Mouse (Mus musculus) hindbrain, embryonic 14.5 days (tissue): ENCODE results near the gene Zglp1. TPM values are rescaled to one million over a fixed set of nuclear protein-coding genes. Genes with fewer than 3 reads are reported as not detected.

ENCODE experiments used
- ATAC-seq: fragments of 200-750 bp; cut with Nextera tagmentation; 2 replicates; pipeline ENCODE4 v1.8.0; 2017; ENCODE audit warnings: moderate number of reproducible peaks, mild to moderate bottlenecking, moderate TSS enrichment, moderate library complexity; ENCODE audit not compliant: low FRiP score
- DNase-seq: peaks from one replicate; pipeline ENCODE4 v3.0.0-alpha.2; 2015; ENCODE audit warnings: low spot score
- H3K27ac ChIP-seq: fragments of 300-500 bp; sonication (generic); 2 replicates; pipeline ENCODE4 v1.5.1; 2014; ENCODE audit warnings: mild to moderate bottlenecking, moderate library complexity
- H3K27me3 ChIP-seq: fragments of 300-500 bp; sonication (generic); 2 replicates; pipeline ENCODE4 v1.6.1; 2014; ENCODE audit warnings: mild to moderate bottlenecking, low read length, mixed read lengths; ENCODE audit not compliant: control insufficient read depth, insufficient read depth
- H3K36me3 ChIP-seq: fragments of 300-500 bp; sonication (generic); replicated peaks from 2 replicates; pipeline ENCODE4 v1.6.1; 2014; ENCODE audit not compliant: control insufficient read depth, insufficient read depth
- H3K4me1 ChIP-seq: fragments of 300-500 bp; sonication (generic); replicated peaks from 2 replicates; pipeline ENCODE4 v1.6.1; 2014; ENCODE audit warnings: antibody characterized with exemption, low read length, mixed read lengths; ENCODE audit not compliant: control insufficient read depth, insufficient read depth
- H3K4me2 ChIP-seq: fragments of 300-500 bp; sonication (generic); replicated peaks from 2 replicates; pipeline ENCODE4 v1.6.1; 2014; ENCODE audit warnings: mild to moderate bottlenecking, moderate library complexity
- H3K4me3 ChIP-seq: fragments of 300-500 bp; sonication (generic); replicated peaks from 2 replicates; pipeline ENCODE4 v1.5.1; 2014; ENCODE audit warnings: mild to moderate bottlenecking, low read length
- H3K9ac ChIP-seq: fragments of 300-500 bp; sonication (generic); 2 replicates; pipeline ENCODE4 v1.6.1; 2014
- H3K9me3 ChIP-seq: fragments of 300-500 bp; sonication (generic); 2 replicates; pipeline ENCODE4 v1.6.1; 2016; ENCODE audit warnings: low read length; ENCODE audit not compliant: control insufficient read depth
- WGBS: fragments of 180-500 bp; shearing (Covaris S2); extraction: QIAGEN DNeasy Blood & Tissue Kit; methylation state at CpG from one replicate; pipeline ENCODE4 v1.1.7; 2014; 5-methylcytosine and 5-hydroxymethylcytosine counted together
- polyA plus RNA-seq: library from polyadenylated mRNA; unstranded; fragments of >200 nt; fragmentation: Nextera tagmentation; extraction: Ambion mirVana; gene quantifications from 2 replicates; pipeline ENCODE4 v1.2.1, GENCODE M21; 2014

Zglp1 gene
- 1.0 and 2.0 TPM in 2 replicates for polyA plus RNA-seq

GRCm38 (mm10) chr9:21067006-21067684, at the start of gene Zglp1:
Gene Zglp1, minus strand, starts transcription at chr9:21067093.
- no peak within 1 kb of the TSS for H3K9ac ChIP-seq
- no peaks in the 10 kb centered on the region for H3K27me3 ChIP-seq
- peaks cover 6% of the 10 kb centered on the region for H3K4me1 ChIP-seq
- no peak within 1 kb of the TSS for H3K4me2 ChIP-seq
- H3K4me3 ChIP-seq: no peak within 1 kb of the TSS
- ATAC-seq (0 out of 2 replicates have a peak, but pooled peaks have one; percentile 10), DNase-seq (no peak)
- H3K36me3 ChIP-seq: peaks cover 54% of the 10 kb centered on the region
- no peak within 1 kb of the TSS for H3K27ac ChIP-seq
- no peaks in the 10 kb centered on the region for H3K9me3 ChIP-seq
- WGBS: 92% methylated on average over 27 of the region's 27 CpGs

GRCm38 (mm10) chr9:21115105-21115504, 48.2 kb upstream of the Zglp1 start:
- H3K27ac ChIP-seq: no peak overlapping the region
- H3K4me3 ChIP-seq: no peak overlapping the region
- WGBS: 92% methylated on average over 8 of the region's 8 CpGs
- peaks cover 12% of the 10 kb centered on the region; the same call in 1 of the 2 replicates for H3K36me3 ChIP-seq
- no peaks in the 10 kb centered on the region for H3K27me3 ChIP-seq
- no peak for ATAC-seq
- H3K9ac ChIP-seq: no peak overlapping the region
- no peaks in the 10 kb centered on the region for H3K4me1 ChIP-seq
- H3K4me2 ChIP-seq: no peak overlapping the region
- DNase-seq: no peak
- H3K9me3 ChIP-seq: no peaks in the 10 kb centered on the region

DNA sequence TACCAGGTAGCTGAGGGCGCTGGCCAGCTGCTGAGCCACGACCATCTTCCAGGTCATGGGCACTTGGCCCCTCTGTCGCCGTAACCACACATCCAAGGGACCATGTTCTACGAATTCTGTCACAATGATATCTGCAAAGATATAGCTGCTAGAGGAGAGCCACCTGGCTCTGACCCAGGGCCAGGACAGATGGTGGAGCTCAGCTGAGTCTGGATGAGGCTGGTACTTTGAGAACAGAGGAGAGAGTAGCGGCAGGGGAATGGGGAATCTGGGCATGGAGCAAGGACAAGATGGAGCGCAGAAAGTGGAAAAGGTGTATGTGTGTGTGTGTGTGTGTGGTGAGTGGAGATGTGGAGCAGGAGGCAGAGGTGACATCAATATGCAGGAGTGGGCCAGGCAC, 47.3 kb upstream of the Zglp1 start:
- Histone ChIP-seq H3K9ac (no peak overlapping the region), H3K4me2 (no peak overlapping the region), H3K27me3 (no peaks in the 10 kb centered on the region), H3K9me3 (no peaks in the 10 kb centered on the region), H3K27ac (no peak overlapping the region), H3K36me3 (peaks cover 9% of the 10 kb centered on the region; the same call in 1 of the 2 replicates), H3K4me3 (no peak overlapping the region), H3K4me1 (no peaks in the 10 kb centered on the region)
- 89% methylated on average over 7 of the region's 7 CpGs for WGBS
- DNase-seq (no peak), ATAC-seq (no peak)

GRCm38 (mm10) chr9:21113751-21114150, 46.9 kb upstream of the Zglp1 start:
- ATAC-seq: no peak
- no peaks in the 10 kb centered on the region for H3K9me3 ChIP-seq
- H3K27ac ChIP-seq: no peak overlapping the region
- WGBS: 91% methylated on average over 6 of the region's 6 CpGs
- DNase-seq: no peak
- H3K27me3 ChIP-seq: no peaks in the 10 kb centered on the region
- no peak overlapping the region for H3K4me3 ChIP-seq
- H3K4me1 ChIP-seq: no peaks in the 10 kb centered on the region
- H3K4me2 ChIP-seq: no peak overlapping the region
- H3K36me3 ChIP-seq: peaks cover 13% of the 10 kb centered on the region; the same call in 1 of the 2 replicates
- H3K9ac ChIP-seq: no peak overlapping the region

DNA sequence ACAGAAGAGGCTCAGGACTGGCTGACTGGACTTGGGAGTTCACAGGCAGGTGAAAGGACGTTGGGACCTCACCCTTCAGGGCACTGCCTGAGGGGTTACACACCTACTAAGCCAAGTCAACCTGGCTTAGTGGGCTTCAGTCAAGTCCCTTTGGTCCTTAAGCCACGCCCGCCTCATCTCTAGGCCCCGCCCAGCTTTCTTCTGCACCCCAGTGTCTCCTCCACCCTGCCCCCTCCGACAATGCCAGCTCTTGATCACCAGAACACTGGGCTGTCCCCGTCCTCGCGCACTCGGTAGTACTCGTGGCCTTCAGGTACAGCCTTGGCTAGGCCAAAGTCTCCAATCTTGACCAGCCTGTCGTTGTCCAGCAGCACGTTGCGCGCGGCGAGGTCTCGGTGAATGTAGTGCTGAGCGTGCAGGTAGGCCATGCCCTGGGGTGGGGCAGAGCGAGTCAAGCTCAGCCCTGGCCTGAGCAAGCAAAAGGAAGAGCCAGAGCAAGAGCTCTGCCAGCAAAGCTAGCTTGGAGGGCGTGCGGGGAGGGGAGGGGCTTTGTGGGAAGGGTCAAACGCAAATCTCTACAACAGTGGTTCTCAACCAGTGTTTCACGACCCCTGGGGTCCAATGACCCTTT, 40.8 kb upstream of the Zglp1 start:
- no peak overlapping the region for H3K4me3 ChIP-seq
- peaks cover 20% of the 10 kb centered on the region; the same call in 1 of the 2 replicates for H3K36me3 ChIP-seq
- no peak overlapping the region for H3K9ac ChIP-seq
- 51% methylated on average over 23 of the region's 23 CpGs for WGBS
- 0 out of 2 replicates have a peak, but pooled peaks have one; percentile 34 for ATAC-seq
- no peak for DNase-seq
- no peak overlapping the region for H3K27ac ChIP-seq
- H3K9me3 ChIP-seq: no peaks in the 10 kb centered on the region
- H3K4me1 ChIP-seq: no peaks in the 10 kb centered on the region
- no peak overlapping the region for H3K4me2 ChIP-seq
- H3K27me3 ChIP-seq: no peaks in the 10 kb centered on the region

- no peak overlapping the region for H3K4me2 ChIP-seq
- H3K27ac ChIP-seq: no peak overlapping the region
- H3K4me3 ChIP-seq: no peak overlapping the region
- H3K9ac ChIP-seq: no peak overlapping the region
- ATAC-seq: no peak
- H3K27me3 ChIP-seq: no peaks in the 10 kb centered on the region
- WGBS: 82% methylated on average over 5 of the region's 5 CpGs
- H3K36me3 ChIP-seq: peaks cover 20% of the 10 kb centered on the region; the same call in 1 of the 2 replicates
- no peak for DNase-seq
- no peaks in the 10 kb centered on the region for H3K9me3 ChIP-seq
- H3K4me1 ChIP-seq: no peaks in the 10 kb centered on the region
Measured at GRCm38 (mm10) chr9:21105760-21106564, 39.1 kb upstream of the Zglp1 start.

GRCm38 (mm10) chr9:21104814-21105213, 37.9 kb upstream of the Zglp1 start:
- Histone ChIP-seq H3K27ac (no peak overlapping the region), H3K4me3 (no peak overlapping the region), H3K4me1 (no peaks in the 10 kb centered on the region), H3K4me2 (no peak overlapping the region), H3K36me3 (peaks cover 20% of the 10 kb centered on the region; the same call in 1 of the 2 replicates), H3K9me3 (no peaks in the 10 kb centered on the region), H3K9ac (no peak overlapping the region), H3K27me3 (no peaks in the 10 kb centered on the region)
- DNase-seq (no peak), ATAC-seq (no peak)
- WGBS: 87% methylated on average over 6 of the region's 6 CpGs

GRCm38 (mm10) chr9:21102076-21102475, 35.2 kb upstream of the Zglp1 start:
- no peaks in the 10 kb centered on the region for H3K4me1 ChIP-seq
- no peak overlapping the region for H3K4me2 ChIP-seq
- H3K36me3 ChIP-seq: 0 out of 2 replicates have a peak, but pooled peaks cover 5% of the 10 kb centered on the region
- no peak overlapping the region for H3K27ac ChIP-seq
- ATAC-seq (no peak), DNase-seq (no peak)
- H3K27me3 ChIP-seq: no peaks in the 10 kb centered on the region
- 91% methylated on average over 2 of the region's 2 CpGs for WGBS
- no peak overlapping the region for H3K4me3 ChIP-seq
- no peak overlapping the region for H3K9ac ChIP-seq
- H3K9me3 ChIP-seq: no peaks in the 10 kb centered on the region
